Mouse (Mus musculus) neural tube, embryonic 14.5 days (tissue): ENCODE measurements at regions not wholly inside any gene's neighbourhood (a gene's known extent, or its start where the extent isn't known, plus 50 kb on each side); places are given as distances from the start of the nearest gene placed in this dataset.

ENCODE experiments used
- ATAC-seq: fragments of 200-750 bp; cut with Nextera tagmentation; 2 replicates; pipeline ENCODE4 v1.8.0; 2017; ENCODE audit warnings: low read depth, mild to moderate bottlenecking, moderate TSS enrichment, moderate library complexity
- H3K27ac ChIP-seq: fragments of 300-500 bp; sonication (generic); 2 replicates; pipeline ENCODE4 v1.5.1; 2014; ENCODE audit warnings: low read depth, mild to moderate bottlenecking, control low read depth, low read length, moderate library complexity, mixed read lengths
- H3K27me3 ChIP-seq: fragments of 300-500 bp; sonication (generic); 2 replicates; pipeline ENCODE4 v1.6.1; 2014; ENCODE audit warnings: low read length; ENCODE audit not compliant: control insufficient read depth, insufficient read depth
- H3K36me3 ChIP-seq: fragments of 300-500 bp; sonication (generic); 2 replicates; pipeline ENCODE4 v1.6.1; 2014; ENCODE audit warnings: low read length, mixed read lengths; ENCODE audit not compliant: control insufficient read depth, insufficient read depth
- H3K4me1 ChIP-seq: fragments of 300-500 bp; sonication (generic); 2 replicates; pipeline ENCODE4 v1.6.1; 2014; ENCODE audit warnings: low read length; ENCODE audit not compliant: control insufficient read depth, insufficient read depth
- H3K4me2 ChIP-seq: fragments of 300-500 bp; sonication (generic); 2 replicates; pipeline ENCODE4 v1.6.1; 2014; ENCODE audit warnings: mild to moderate bottlenecking, low read depth, low read length, control low read depth
- H3K4me3 ChIP-seq: fragments of 300-500 bp; sonication (generic); 2 replicates; pipeline ENCODE4 v1.5.1; 2014; ENCODE audit warnings: low read depth, low read length, control low read depth, mixed read lengths
- H3K9ac ChIP-seq: fragments of 300-500 bp; sonication (generic); replicated peaks from 2 replicates; pipeline ENCODE4 v1.6.1; 2014; ENCODE audit warnings: low read depth, mild to moderate bottlenecking, control low read depth, low read length, mixed read lengths
- H3K9me3 ChIP-seq: fragments of 300-500 bp; sonication (generic); 2 replicates; pipeline ENCODE4 v1.6.1; 2016; ENCODE audit warnings: low read length; ENCODE audit not compliant: control insufficient read depth
- WGBS: fragments of 180-500 bp; shearing (Covaris S2); extraction: QIAGEN DNeasy Blood & Tissue Kit; methylation state at CpG from one replicate; pipeline ENCODE4 v1.1.7; 2014; 5-methylcytosine and 5-hydroxymethylcytosine counted together

GRCm38 (mm10) chr10:87293317-87293716 lies 200.1 kb downstream of the Ascl1 start:
- Histone ChIP-seq H3K4me2 (no peak overlapping the region), H3K4me3 (no peak overlapping the region), H3K36me3 (no peaks in the 10 kb centered on the region), H3K27me3 (no peaks in the 10 kb centered on the region), H3K27ac (no peak overlapping the region), H3K4me1 (no peaks in the 10 kb centered on the region), H3K9ac (no peak overlapping the region), H3K9me3 (no peaks in the 10 kb centered on the region)
- no peak for ATAC-seq
- WGBS: 28% methylated on average over 2 of the region's 2 CpGs

- Histone ChIP-seq H3K27ac (no peak overlapping the region), H3K4me3 (no peak overlapping the region), H3K4me2 (no peak overlapping the region), H3K4me1 (no peaks in the 10 kb centered on the region), H3K36me3 (no peaks in the 10 kb centered on the region), H3K27me3 (no peaks in the 10 kb centered on the region), H3K9me3 (no peaks in the 10 kb centered on the region), H3K9ac (no peak overlapping the region)
- 98% methylated on average over 1 of the region's 1 CpGs for WGBS
- ATAC-seq: no peak
Measured at GRCm38 (mm10) chr10:87286831-87287230, 206.6 kb downstream of the Ascl1 start.

- Histone ChIP-seq H3K9me3 (no peaks in the 10 kb centered on the region), H3K4me1 (no peaks in the 10 kb centered on the region), H3K4me3 (no peak overlapping the region), H3K27ac (no peak overlapping the region), H3K27me3 (no peaks in the 10 kb centered on the region), H3K9ac (no peak overlapping the region), H3K4me2 (no peak overlapping the region), H3K36me3 (no peaks in the 10 kb centered on the region)
- ATAC-seq: no peak
- 75% methylated on average over 2 of the region's 2 CpGs for WGBS
Measured at GRCm38 (mm10) chr10:87284296-87284695, 209.2 kb downstream of the Ascl1 start.
